Mouse (Mus musculus) lung, embryonic 16.5 days (tissue): ENCODE measurements around the gene Gm21981. TPM values are rescaled to one million over a fixed set of nuclear protein-coding genes. Genes with fewer than 3 reads are reported as not detected.

Source experiments
- ATAC-seq: fragments of 200-750 bp; cut with Nextera tagmentation; 2 replicates; pipeline ENCODE4 v1.8.0; 2017; ENCODE audit warnings: low read depth, mild to moderate bottlenecking, moderate library complexity
- H3K27ac ChIP-seq: fragments of 300-500 bp; sonication (generic); 2 replicates; pipeline ENCODE4 v1.5.1; 2014; ENCODE audit warnings: mild to moderate bottlenecking, control low read depth, low read length
- H3K27me3 ChIP-seq: fragments of 300-500 bp; sonication (generic); 2 replicates; pipeline ENCODE4 v1.6.1; 2014; ENCODE audit warnings: low read depth, low read length, mixed read lengths; ENCODE audit not compliant: control insufficient read depth, insufficient read depth
- H3K36me3 ChIP-seq: fragments of 300-500 bp; sonication (generic); 2 replicates; pipeline ENCODE4 v1.6.1; 2014; ENCODE audit warnings: low read length; ENCODE audit not compliant: control insufficient read depth, insufficient read depth
- H3K4me1 ChIP-seq: fragments of 300-500 bp; sonication (generic); replicated peaks from 2 replicates; pipeline ENCODE4 v1.6.1; 2014; ENCODE audit warnings: low read length, mixed read lengths; ENCODE audit not compliant: control insufficient read depth, insufficient read depth
- H3K4me2 ChIP-seq: fragments of 300-500 bp; sonication (generic); 2 replicates; pipeline ENCODE4 v1.6.1; 2014; ENCODE audit warnings: low read depth, low read length, control low read depth
- H3K4me3 ChIP-seq: fragments of 300-500 bp; sonication (generic); 2 replicates; pipeline ENCODE4 v1.5.1; 2014; ENCODE audit warnings: mild to moderate bottlenecking, low read length, control low read depth
- H3K9ac ChIP-seq: fragments of 300-500 bp; sonication (generic); 2 replicates; pipeline ENCODE4 v1.6.1; 2014; ENCODE audit warnings: low read length, control low read depth
- H3K9me3 ChIP-seq: fragments of 300-500 bp; sonication (generic); 2 replicates; pipeline ENCODE4 v1.6.1; 2016; ENCODE audit warnings: low read length; ENCODE audit not compliant: control insufficient read depth
- WGBS: fragments of 180-500 bp; shearing (Covaris S2); extraction: QIAGEN DNeasy Blood & Tissue Kit; methylation state at CpG from one replicate; pipeline ENCODE4 v1.1.7; 2014; 5-methylcytosine and 5-hydroxymethylcytosine counted together
- polyA plus RNA-seq: library from polyadenylated mRNA; unstranded; fragments of >200 nt; fragmentation: Nextera tagmentation; extraction: Ambion mirVana; gene quantifications from 2 replicates; pipeline ENCODE4 v1.2.1, GENCODE M21; 2015

Gm21981 gene
- polyA plus RNA-seq, 1 experiment from 2014 or later, result 0.41 TPM

DNA sequence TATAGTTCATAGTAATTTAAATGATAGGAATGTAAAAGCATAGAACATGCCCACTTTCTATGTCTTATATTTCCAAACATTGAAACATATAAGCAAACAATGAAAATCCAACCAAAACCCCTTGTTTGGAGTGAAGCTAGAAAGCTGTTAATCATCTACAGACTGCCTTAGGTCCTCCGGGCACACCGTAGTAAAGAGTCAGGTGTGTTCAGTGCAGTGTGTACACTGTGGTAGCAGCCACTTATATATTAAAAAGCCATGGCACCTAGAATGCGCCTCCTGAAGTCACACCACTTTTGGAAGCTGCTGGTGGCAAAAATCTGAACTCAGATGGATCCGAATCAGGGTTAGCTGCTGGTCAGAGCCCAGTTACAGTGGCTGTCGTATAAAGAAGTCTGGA lies 16.0 kb downstream of the Gm21981 start:
- 71% methylated on average over 5 of the region's 5 CpGs for WGBS
- H3K9me3 ChIP-seq, result no peaks in the 10 kb centered on the region
- ATAC-seq, result peak; percentile 64; the same call in 1 of the 2 replicates
- no peak overlapping the region for H3K9ac ChIP-seq
- no peak overlapping the region for H3K4me3 ChIP-seq
- no peak overlapping the region for H3K4me2 ChIP-seq
- no peaks in the 10 kb centered on the region for H3K27me3 ChIP-seq
- peaks cover 13% of the 10 kb centered on the region for H3K36me3 ChIP-seq
- H3K27ac ChIP-seq, result no peak overlapping the region
- H3K4me1 ChIP-seq, result 0 out of 2 replicates have a peak, but pooled peaks cover 2% of the 10 kb centered on the region

DNA sequence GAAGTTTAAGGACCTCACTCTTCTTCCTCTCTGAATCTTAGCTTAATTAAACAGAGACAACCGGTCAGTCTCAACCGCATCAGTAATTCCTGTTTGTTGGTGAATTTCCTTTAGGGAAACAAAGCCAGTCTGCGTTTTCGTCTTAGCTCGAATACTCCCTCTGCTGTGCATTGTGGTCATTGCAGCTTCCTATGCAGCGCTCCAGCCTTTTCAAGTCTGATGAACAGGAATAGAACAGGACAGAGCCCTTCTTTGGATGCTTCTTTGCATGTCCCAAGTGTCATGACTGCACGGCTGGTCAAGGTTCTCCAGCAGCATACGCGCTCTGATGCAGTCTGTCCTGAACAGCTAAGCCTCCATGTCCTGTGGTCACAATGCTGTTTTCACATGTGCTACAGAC lies 17.7 kb downstream of the Gm21981 start:
- Histone ChIP-seq H3K4me3 (no peak overlapping the region), H3K4me2 (no peak overlapping the region), H3K9me3 (no peaks in the 10 kb centered on the region), H3K27me3 (peaks cover 4% of the 10 kb centered on the region; the same call in 1 of the 2 replicates), H3K36me3 (peaks cover 13% of the 10 kb centered on the region), H3K27ac (no peak overlapping the region), H3K9ac (no peak overlapping the region), H3K4me1 (peaks cover 10% of the 10 kb centered on the region)
- no peak for ATAC-seq
- WGBS, result 16% methylated on average over 9 of the region's 9 CpGs

DNA sequence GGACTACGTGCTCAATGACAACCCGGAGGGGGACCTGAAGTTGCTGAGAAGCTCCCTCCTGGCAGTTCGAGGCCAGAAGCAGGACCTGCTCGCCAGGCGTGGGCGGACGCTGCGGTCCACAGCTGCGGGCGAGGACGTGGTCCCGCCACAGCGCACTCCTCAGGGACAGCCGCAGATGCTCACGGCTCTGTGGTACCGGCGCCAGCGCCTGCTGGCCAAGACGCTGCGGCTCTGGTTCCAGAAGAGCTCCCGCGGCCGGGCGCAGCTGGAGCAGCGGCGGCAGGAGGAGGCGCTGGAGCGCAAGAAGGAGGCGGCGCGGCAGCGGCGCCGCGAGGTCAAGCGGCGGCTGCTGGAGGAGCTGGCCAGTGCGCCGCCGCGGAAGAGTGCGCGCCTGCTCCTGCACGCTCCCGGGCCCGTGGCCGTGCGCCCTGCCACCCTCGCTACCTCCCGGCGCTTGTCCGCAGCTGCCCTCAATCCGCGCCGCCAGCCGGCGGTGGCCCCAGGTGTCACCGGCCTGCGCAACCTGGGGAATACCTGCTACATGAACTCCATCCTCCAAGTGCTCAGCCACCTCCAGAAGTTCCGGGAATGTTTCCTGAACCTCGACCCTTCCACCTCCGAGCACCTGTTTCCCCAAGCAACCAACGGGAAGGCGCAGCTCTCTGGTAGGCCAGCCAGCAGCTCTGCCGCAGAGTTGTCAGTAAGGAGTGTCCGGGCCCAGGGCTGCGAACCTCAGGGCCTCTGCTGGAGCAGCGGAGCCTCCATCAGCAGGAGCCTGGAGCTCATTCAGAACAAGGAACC lies 21.7 kb downstream of the Gm21981 start:
- Histone ChIP-seq H3K36me3 (no peaks in the 10 kb centered on the region; the same call in 1 of the 2 replicates), H3K9me3 (no peaks in the 10 kb centered on the region), H3K4me3 (peak overlapping the region; percentile 52), H3K4me2 (peak overlapping the region; percentile 89), H3K4me1 (peaks cover 10% of the 10 kb centered on the region), H3K27ac (0 out of 2 replicates have a peak overlapping the region, but pooled peaks have one; percentile 20), H3K27me3 (peaks cover 8% of the 10 kb centered on the region; the same call in 1 of the 2 replicates), H3K9ac (peak overlapping the region; percentile 62)
- 4% methylated on average over 57 of the region's 68 CpGs for WGBS
- peak; percentile 94 for ATAC-seq

DNA sequence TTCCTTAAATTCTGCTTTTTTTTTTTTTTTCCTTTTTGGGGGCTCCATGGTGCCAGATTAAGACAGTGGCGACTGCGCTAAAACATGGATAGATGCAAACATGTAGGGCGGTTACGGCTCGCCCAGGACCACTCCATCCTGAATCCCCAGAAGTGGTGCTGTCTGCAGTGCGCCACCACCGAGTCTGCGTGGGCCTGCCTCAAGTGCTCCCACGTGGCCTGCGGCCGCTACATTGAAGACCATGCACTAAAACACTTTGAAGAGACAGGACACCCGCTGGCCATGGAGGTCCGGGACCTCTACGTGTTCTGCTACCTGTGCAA lies 22.3 kb downstream of the Gm21981 start:
- Histone ChIP-seq H3K27me3 (peaks cover 8% of the 10 kb centered on the region; the same call in 1 of the 2 replicates), H3K4me3 (peak overlapping the region; percentile 52), H3K9me3 (no peaks in the 10 kb centered on the region), H3K4me2 (peak overlapping the region; percentile 89), H3K36me3 (no peaks in the 10 kb centered on the region; the same call in 1 of the 2 replicates), H3K4me1 (peaks cover 10% of the 10 kb centered on the region), H3K27ac (no peak overlapping the region), H3K9ac (peak overlapping the region; percentile 61)
- WGBS, result 15% methylated on average over 14 of the region's 14 CpGs
- ATAC-seq, result peak; percentile 22

DNA sequence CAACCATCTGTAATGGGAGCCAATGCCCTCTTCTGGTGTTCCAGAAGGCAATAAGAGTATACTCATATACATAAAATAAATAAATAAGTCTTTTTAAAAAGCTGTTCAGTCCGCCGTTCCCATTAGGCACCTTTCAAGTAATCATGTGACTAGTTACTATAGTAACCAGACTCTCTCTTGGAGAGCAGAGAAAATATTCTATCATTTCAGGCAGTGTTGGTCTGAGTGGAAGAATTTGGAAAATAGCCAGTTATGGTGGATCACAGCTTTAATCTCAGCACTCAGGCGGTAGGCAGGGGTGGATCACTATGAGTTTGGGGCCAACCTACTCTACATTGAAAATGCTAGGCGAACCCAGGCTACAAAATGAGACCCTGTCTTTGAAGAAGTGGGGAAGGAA lies 25.1 kb downstream of the Gm21981 start:
- 0 out of 2 replicates have a peak, but pooled peaks have one; percentile 15 for ATAC-seq

DNA sequence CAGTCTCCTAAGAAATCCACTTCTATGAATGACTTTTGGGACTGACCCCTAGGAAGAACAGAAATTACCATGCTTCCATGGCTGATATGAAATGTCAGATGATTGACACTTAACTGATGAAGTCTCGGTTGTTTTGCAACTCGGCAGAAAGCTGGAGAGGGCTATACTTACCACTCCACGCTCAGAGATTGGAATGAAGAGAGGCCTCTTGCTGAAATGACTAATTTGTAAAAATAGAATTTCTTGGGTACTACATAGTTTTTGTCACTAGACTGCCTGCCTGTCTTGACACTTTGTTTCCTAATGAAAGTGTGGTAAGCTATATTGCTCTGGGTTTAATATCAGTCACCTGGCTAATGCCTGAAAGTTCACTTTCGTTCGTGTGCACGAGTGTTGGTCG lies 29.8 kb downstream of the Gm21981 start:
- H3K4me3 ChIP-seq, result no peak overlapping the region
- 82% methylated on average over 7 of the region's 7 CpGs for WGBS
- ATAC-seq, result no peak
- no peak overlapping the region for H3K27ac ChIP-seq
- no peak overlapping the region for H3K9ac ChIP-seq
- H3K9me3 ChIP-seq, result no peaks in the 10 kb centered on the region
- no peaks in the 10 kb centered on the region for H3K27me3 ChIP-seq
- H3K4me2 ChIP-seq, result no peak overlapping the region
- H3K36me3 ChIP-seq, result no peaks in the 10 kb centered on the region
- H3K4me1 ChIP-seq, result no peaks in the 10 kb centered on the region

More for the DNA sequence above, 25.1 kb downstream of the Gm21981 start:
- 41% methylated on average over 4 of the region's 4 CpGs for WGBS
- Histone ChIP-seq H3K9ac (no peak overlapping the region), H3K27ac (no peak overlapping the region), H3K36me3 (no peaks in the 10 kb centered on the region), H3K4me1 (peaks cover 8% of the 10 kb centered on the region), H3K4me2 (no peak overlapping the region), H3K4me3 (no peak overlapping the region), H3K27me3 (peaks cover 8% of the 10 kb centered on the region; the same call in 1 of the 2 replicates), H3K9me3 (no peaks in the 10 kb centered on the region)

DNA sequence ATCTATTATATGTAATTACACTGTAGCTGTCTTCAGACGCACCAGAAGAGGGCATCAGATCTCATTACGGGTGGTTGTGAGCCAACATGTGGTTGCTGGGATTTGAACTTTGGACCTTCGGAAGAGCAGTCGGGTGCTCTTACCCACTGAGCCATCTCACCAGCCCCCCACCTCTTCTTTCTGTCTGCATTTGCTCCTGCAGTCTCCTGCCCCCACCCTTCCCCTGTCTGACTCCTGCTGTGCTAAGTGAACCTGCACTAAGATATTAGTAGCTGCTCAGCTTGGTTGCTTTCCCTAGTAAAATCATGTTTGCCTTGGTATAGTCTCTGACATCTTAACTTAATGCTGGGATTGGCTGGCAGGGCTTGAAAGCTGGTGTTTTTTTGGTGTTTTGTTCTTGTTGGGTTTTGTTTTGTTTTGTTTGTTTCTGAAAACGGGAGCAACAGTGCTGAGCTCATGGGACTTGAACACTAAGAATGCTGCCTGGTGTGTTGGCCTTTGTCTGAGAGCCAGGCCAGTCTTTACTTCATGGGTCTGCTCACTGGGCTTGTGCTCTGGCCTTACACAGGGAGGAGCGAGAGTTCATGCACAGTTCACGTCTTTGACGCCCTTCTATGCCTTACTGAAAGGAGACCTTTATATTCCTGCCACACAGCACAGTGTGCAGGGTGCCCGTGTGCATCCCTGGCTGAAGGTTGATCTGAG lies 31.1 kb downstream of the Gm21981 start:
- no peaks in the 10 kb centered on the region for H3K4me1 ChIP-seq
- H3K27me3 ChIP-seq, result no peaks in the 10 kb centered on the region
- H3K4me3 ChIP-seq, result no peak overlapping the region
- H3K27ac ChIP-seq, result no peak overlapping the region
- no peak overlapping the region for H3K9ac ChIP-seq
- no peaks in the 10 kb centered on the region for H3K9me3 ChIP-seq
- ATAC-seq, result no peak
- H3K4me2 ChIP-seq, result no peak overlapping the region
- 51% methylated on average over 9 of the region's 9 CpGs for WGBS
- H3K36me3 ChIP-seq, result no peaks in the 10 kb centered on the region

DNA sequence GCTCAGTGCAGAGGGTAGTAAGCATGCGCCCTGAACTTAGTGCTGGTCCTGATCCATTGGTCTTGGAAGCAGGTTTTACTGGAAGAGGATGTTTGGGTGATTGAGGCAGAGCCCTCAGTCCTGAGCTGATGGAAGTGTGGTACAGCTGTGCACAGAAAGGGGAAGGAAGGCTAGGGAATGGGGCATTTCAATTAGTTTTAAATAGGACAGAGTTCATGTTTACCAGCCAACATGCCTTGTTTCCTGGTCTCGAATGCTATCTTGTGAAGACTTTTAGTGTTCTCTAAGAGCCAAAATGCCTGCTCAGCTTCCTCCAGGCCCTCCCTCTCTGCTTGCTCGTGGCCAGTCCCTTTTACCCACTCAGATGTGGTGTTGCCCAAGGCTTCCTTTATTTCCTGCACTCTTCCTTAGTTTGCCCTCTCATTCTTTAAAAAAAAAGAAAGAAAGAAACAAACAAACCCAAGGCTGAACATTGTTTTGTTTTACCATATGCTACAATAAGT lies 35.5 kb downstream of the Gm21981 start:
- Histone ChIP-seq H3K4me1 (no peaks in the 10 kb centered on the region), H3K4me2 (no peak overlapping the region), H3K9ac (no peak overlapping the region), H3K9me3 (no peaks in the 10 kb centered on the region), H3K4me3 (no peak overlapping the region), H3K27ac (no peak overlapping the region), H3K27me3 (no peaks in the 10 kb centered on the region), H3K36me3 (no peaks in the 10 kb centered on the region)
- whole genome bisulfite sequencing, result 67% methylated on average over 3 of the region's 3 CpGs
- no peak for ATAC-seq

DNA sequence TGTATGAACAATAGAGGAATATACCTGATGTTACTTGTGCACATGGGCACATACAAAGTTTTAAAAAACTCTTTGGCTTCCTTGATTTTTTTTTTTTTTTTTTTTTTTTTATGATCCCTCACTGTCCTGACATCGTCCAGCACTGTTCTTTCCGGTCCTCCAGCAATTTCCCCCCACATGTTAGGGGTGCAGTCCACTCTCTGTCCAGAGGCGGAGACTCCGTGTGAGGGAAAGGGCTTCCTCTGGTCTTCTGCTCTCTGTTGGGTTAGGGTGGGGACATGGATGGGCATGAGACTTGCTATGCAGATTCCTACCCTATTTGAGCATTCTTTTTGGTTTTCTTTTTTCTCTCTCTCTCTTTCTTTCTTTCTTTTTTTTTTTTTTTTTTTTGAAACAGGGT lies 36.4 kb downstream of the Gm21981 start:
- no peak overlapping the region for H3K27ac ChIP-seq
- no peaks in the 10 kb centered on the region for H3K36me3 ChIP-seq
- no peaks in the 10 kb centered on the region for H3K4me1 ChIP-seq
- no peak overlapping the region for H3K4me2 ChIP-seq
- no peaks in the 10 kb centered on the region for H3K9me3 ChIP-seq
- 90% methylated on average over 4 of the region's 4 CpGs for WGBS
- H3K9ac ChIP-seq, result no peak overlapping the region
- ATAC-seq, result no peak
- no peaks in the 10 kb centered on the region for H3K27me3 ChIP-seq
- H3K4me3 ChIP-seq, result no peak overlapping the region
